Mouse (Mus musculus): ENCODE data around the gene Fam69b.

The Fam69b gene

GRCm38 (mm10) chr2:26627921-26628739 lies at the start of gene Fam69b:
Gene Fam69b, plus strand, starts transcription at chr2:26628457.
- no peak for DNase-seq (ENCODE audit: low read depth in 1 of 2, low spot score in 2 of 2)

GRCm38 (mm10) chr2:26579714-26580113 lies 48.5 kb upstream of the Fam69b start, which contains the start of gene Egfl7:
Gene Egfl7, plus strand, starts transcription at chr2:26580014.
- no peak for DNase-seq (ENCODE audit: low read depth in 1 of 2, low spot score in 2 of 2)

DNA sequence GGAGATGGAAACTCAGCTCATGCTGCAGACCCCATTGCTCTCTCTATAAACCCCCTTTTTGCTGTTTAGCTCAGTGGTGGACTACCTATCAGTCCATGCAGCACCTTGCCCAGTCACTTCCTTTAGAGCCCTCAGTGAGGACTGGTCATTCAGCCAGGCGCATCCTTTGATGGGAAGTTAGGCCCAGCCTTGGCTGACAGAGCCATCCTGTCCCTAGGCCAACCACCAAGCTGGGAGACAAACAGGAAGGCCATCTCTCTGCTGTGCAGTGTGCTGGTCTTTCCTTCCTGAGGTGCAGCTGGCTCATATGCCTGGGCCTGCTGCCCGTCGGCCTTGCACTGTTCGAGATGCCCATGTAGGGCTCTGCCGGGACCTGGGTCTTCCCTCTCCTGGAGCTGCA lies 47.5 kb upstream of the Fam69b start:
- DNase-seq (ENCODE audit: low read depth in 1 of 2, low spot score in 2 of 2) = no peak

DNA sequence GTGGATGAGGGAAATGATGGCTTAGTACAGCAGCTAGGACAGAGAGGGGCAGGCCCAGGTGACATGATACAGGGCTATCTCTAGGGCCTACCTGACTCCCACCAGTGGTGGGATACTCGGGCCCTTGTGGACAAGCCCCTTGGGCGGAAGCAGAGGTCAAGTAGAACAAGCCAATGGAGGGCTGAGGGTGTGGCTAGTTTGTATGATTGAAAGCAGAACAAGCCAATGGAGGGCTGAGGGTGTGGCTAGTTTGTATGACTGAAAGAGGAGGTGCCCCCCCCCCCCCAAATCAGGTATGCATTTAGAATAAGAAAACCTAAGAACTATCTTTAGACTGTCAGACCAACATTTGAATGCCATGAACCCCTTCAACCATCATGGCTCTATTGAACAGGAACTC lies 46.1 kb upstream of the Fam69b start:
- no peak for DNase-seq (ENCODE audit: low read depth in 1 of 2, low spot score in 2 of 2)

GRCm38 (mm10) chr2:26582741-26583140 lies 45.5 kb upstream of the Fam69b start:
- DNase-seq (ENCODE audit: low read depth in 1 of 2, low spot score in 2 of 2) = no peak

- DNase-seq (ENCODE audit: low read depth in 1 of 2, low spot score in 2 of 2) = no peak
Measured at GRCm38 (mm10) chr2:26583640-26584039, 44.6 kb upstream of the Fam69b start.

GRCm38 (mm10) chr2:26585713-26586112 lies 42.5 kb upstream of the Fam69b start:
- no peak for DNase-seq (ENCODE audit: low read depth in 1 of 2, low spot score in 2 of 2)

GRCm38 (mm10) chr2:26586294-26587043 lies 41.8 kb upstream of the Fam69b start, which contains the start of gene Gm20532:
Gene Gm20532, plus strand, starts transcription at chr2:26586639.
- no peak for DNase-seq (ENCODE audit: low read depth in 1 of 2, low spot score in 2 of 2)

DNA sequence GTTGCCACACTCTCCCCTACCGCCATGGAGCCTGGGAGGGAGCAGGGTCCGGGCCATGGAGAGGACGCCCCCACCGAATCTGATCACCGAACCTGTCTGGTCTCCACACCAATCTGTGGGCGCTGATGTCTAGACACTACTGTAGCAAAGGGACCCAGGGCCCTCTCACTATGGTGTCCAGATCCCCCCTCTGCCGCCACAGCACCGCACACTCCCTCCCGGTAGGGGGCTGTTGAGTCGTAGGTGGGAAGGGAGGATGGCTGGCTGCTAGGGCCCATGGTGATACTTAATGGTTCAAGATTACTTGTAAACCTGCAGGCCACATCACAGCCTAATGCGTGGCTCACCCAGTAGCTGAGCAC lies 41.2 kb upstream of the Fam69b start:
- no peak for DNase-seq (ENCODE audit: low read depth in 1 of 2, low spot score in 2 of 2)

- no peak for DNase-seq (ENCODE audit: low read depth in 1 of 2, low spot score in 2 of 2)
Measured at GRCm38 (mm10) chr2:26588573-26588972, 39.7 kb upstream of the Fam69b start.

DNA sequence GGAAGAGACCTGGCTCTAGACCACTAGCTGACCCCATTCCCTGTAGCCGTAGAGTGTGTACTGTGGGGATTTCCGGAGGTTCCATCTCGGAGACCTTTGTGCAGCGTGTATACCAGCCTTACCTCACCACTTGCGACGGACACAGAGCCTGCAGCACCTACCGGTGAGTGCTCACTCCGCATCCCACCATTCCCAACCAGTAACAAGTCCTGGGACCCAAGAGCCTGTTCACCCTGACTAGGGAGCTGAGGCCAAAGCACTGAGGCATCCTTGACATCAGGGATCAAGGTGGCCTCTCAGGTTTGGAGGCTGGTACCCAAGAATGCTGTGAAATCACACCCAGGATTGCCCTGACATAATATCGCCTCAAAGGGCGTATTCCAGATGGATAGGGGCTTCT lies 39.0 kb upstream of the Fam69b start:
- no peak for DNase-seq (ENCODE audit: low read depth in 1 of 2, low spot score in 2 of 2)

DNA sequence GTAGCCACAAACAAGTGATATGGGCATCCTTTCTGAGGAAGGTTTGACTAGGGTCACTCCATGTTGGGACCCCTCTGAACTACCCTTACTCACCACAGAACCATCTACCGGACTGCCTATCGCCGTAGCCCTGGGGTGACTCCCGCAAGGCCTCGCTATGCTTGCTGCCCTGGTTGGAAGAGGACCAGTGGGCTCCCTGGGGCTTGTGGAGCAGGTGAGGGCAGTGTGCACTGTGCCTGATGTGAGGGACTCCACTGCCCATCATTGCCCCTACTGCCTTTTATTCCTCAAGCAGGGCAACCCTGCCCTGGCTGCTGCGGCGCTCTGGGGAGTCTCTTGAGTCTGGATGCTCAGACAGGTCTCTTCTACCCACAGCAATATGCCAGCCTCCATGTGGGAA lies 38.0 kb upstream of the Fam69b start:
- no peak for DNase-seq (ENCODE audit: low read depth in 1 of 2, low spot score in 2 of 2)

GRCm38 (mm10) chr2:26590962-26591361 lies 37.3 kb upstream of the Fam69b start:
- DNase-seq (ENCODE audit: low read depth in 1 of 2, low spot score in 2 of 2) = no peak

GRCm38 (mm10) chr2:26591416-26591815 lies 36.8 kb upstream of the Fam69b start:
- no peak for DNase-seq (ENCODE audit: low read depth in 1 of 2, low spot score in 2 of 2)

- DNase-seq (ENCODE audit: low read depth in 1 of 2, low spot score in 2 of 2) = no peak
Measured at GRCm38 (mm10) chr2:26593211-26594021, 34.8 kb upstream of the Fam69b start.

- peak in 1 of 2 experiments; percentile 46 for DNase-seq (ENCODE audit: low read depth in 1 of 2, low spot score in 2 of 2)
Measured at GRCm38 (mm10) chr2:26594022-26594346, 34.3 kb upstream of the Fam69b start.

- DNase-seq (ENCODE audit: low read depth in 1 of 2, low spot score in 2 of 2) = no peak
Measured at GRCm38 (mm10) chr2:26594461-26594933, 33.8 kb upstream of the Fam69b start.

GRCm38 (mm10) chr2:26594934-26595724 lies 33.1 kb upstream of the Fam69b start:
- no peak for DNase-seq (ENCODE audit: low read depth in 1 of 2, low spot score in 2 of 2)

DNA sequence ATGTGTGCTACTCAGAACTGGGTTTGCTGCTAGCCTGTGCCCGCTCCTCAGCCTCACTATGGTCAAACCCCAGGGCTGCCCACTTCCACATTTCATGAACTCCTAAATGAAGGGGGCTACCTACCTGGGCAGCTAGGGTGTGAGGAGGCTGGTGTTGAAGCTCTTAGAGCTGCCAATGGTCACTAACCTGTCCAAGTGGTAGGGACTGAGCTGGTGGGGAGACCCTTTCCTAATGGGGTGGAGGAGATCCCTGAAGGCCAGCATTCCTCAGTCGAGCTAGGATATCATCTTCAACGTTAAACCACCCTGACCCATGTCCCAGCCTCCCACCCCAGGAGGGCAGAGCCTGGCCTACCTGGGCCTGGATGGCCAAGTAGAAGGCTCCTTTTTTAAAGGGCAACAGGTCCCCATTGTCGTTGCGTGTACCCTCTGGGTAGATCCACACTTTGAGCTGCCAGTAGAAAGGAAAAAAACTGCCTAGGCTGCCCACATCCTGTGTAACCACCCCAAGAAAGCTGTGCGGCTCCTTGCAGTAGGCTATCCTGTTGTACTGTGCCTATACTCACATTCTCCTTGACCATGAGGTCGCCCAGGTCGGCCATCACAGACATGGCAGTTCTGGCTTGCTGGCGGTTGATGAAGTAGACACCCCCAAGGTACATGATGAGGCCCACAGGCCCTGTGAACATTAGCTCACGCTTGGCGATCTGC lies 32.4 kb upstream of the Fam69b start:
- DNase-seq (ENCODE audit: low read depth in 1 of 2, low spot score in 2 of 2) = no peak

DNA sequence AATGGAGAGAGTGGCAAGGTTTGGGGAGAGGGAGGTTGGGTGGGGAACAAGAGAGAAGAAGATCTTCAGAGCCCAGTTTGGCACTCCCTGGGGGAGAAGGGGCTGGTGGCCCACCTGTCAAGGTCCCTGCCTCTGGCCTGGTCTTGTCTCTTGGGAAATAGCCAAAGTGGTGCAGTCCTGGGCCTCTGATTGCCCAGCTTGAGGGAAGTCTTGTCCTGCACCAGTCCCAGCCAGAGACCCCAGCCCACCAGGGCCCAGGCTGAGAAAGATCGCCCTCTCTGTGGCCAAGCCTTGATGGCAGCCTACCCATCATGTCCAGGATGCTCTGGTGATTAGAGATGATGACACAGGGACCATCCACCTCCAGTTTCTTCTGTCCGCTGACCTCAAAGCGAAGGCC lies 31.4 kb upstream of the Fam69b start:
- no peak for DNase-seq (ENCODE audit: low read depth in 1 of 2, low spot score in 2 of 2)

Measured in monocyte, adult 2 months (primary cell).